Mouse (Mus musculus): ENCODE data around the gene Cmya5.

DNA sequence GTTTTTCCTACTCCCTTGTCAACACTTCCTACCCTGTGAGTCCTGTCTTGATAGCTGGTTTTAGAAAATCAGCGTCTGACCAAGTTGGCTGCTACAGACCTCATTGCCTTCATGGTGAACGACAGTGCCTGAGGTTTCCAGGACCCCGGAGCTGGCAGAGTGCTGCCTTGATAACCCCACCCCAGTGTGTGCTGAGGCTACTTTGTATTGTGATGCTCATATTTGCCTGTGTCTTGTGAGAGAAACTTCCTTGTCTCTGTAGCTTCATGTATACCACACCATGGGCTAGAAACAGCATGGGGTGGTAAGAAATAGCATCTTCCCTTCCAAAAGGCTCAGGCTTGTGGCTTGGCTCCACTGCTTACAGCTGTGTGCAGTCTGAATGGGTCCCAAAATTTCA lies 13.8 kb downstream of the Cmya5 start:
- TF ChIP-seq CTCF (conservative IDR thresholded peaks at IDR 0.05; ENCODE audit: low read length) = no peak
- TF ChIP-seq POU5F1 (IDR thresholded peaks at IDR 0.05; ENCODE audit: borderline replicate concordance, low read length) = no peak
- no peak for TF ChIP-seq NANOG (IDR thresholded peaks at IDR 0.05; ENCODE audit: borderline replicate concordance, low read length)
